Mouse (Mus musculus): ENCODE measurements at regions not wholly inside any gene's neighbourhood (a gene's known extent, or its start where the extent isn't known, plus 50 kb on each side); places are given as distances from the start of the nearest gene placed in this dataset.

DNA sequence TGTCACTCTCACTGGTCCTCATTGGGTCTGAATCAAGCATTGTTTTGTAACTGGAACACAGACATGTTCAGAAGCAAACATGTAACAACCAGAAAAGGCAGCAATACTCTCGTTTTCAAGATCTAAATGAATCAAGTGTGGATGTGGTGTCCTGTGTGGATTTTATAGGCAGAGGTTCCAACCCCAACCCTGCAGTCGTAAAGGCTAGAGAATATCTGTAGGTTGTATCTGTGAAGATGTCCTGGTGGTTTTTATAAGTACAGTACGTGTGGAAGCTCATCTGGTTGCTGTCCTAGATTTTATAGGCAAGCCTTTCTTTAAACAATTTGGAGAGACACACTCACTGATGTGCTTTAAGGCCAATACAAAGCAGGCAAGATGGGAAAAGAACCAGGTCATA lies 518.8 kb upstream of the Atp11b start:
- no peak for TF ChIP-seq CTCF (IDR thresholded peaks at IDR 0.05; ENCODE audit: low read depth, low read length)
- TF ChIP-seq POLR2A (IDR thresholded peaks at IDR 0.05; ENCODE audit: borderline replicate concordance, low read depth, low read length): no peak

All from bone marrow macrophage, adult 2 months (primary cell).